Mouse (Mus musculus) common myeloid progenitor, adult 5-6 weeks (primary cell): Measurements from ENCODE around the gene Ppm1n. TPM values are rescaled to one million over a fixed set of nuclear protein-coding genes. Genes with fewer than 3 reads are reported as not detected.

Source experiments
- ATAC-seq: replicated peaks from 2 replicates; pipeline ENCODE4 v1.8.0; 2016; ENCODE audit warnings: low read depth, mild to moderate bottlenecking, moderate TSS enrichment, inconsistent platforms; ENCODE audit not compliant: poor library complexity, severe bottlenecking
- total RNA-seq: library from RNA; stranded (forward); fragments of 200-1000, 187-1606 nt; gene quantifications from 2 replicates; pipeline ENCODE4 v1.2.3, GENCODE M21; 2017

The Ppm1n gene
- total RNA-seq, 1 experiment from 2014 or later = not detected

DNA sequence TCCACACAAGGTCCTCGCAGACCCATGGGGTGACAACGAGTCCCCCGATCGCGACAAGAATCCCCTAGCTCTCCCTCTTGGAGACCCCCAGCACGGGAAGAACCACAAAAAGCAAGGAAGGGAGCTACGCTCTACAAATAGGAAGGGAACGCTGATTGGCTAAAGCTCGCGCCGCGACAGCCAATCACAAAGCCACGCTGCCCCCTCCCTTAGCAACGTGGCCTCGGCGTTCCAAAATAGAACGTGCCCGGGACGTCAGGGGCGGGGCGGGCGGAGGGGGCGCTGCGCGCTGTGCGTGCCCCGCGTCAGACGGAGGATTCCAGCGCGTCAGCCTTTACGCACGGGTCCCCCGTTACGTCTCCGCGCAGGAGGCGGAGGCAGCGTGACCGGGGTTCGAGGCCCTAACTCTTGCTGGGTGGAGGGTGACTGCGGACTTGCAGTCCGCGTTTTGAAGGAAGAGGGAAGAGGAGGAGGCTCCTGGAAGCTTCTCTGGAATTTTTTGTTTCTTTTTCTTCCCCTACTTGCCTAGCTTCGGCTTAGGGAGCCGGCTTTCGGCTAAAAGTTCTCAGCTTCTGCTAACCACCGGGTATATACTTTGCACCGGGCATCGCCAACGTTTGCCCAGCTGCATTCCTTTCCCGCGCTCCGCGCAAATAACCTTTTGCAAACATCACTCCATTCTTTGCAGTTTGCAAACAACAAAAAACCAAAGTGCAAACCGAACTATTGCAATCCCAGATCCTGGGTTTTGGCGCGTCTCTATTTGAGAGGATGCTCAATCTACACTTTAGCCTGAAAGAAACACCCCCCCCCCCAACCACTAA lies 28.8 kb upstream of the Ppm1n start:
- ATAC-seq = peak; percentile 40

DNA sequence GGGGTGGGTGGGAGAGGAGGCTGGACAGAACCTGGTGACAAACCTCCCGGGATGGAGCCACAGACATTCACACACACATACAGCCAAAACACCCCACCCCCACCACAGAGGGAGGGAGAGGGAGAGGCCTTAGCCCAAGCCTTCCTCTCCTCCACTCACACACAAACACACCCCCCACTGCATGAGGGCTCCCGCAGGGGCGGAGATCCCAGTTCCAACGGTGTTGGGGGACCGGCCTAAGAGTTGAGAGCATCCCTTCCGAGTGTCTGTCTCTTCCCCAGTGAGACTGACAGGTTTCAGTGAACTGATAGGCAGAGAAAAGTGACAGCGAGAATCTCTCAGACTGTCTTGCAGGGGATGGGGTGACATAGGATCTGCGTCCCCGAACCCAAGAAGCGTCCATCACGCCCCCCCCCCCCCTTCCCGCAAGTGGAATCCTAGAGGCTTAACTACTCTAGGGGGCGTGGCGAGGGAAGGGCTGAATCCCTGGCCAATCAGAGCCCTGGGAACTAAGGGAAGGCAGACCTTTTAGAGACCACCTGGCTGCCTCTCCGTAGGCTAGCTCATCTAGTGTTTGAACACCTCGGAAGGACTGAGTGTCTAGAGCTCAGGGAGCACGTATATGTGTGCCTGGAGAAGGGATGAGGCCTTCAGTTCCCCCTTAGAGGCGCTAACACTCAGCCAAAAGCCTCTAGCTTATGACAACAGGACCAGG lies 28.0 kb upstream of the Ppm1n start:
- ATAC-seq = peak; percentile 16

DNA sequence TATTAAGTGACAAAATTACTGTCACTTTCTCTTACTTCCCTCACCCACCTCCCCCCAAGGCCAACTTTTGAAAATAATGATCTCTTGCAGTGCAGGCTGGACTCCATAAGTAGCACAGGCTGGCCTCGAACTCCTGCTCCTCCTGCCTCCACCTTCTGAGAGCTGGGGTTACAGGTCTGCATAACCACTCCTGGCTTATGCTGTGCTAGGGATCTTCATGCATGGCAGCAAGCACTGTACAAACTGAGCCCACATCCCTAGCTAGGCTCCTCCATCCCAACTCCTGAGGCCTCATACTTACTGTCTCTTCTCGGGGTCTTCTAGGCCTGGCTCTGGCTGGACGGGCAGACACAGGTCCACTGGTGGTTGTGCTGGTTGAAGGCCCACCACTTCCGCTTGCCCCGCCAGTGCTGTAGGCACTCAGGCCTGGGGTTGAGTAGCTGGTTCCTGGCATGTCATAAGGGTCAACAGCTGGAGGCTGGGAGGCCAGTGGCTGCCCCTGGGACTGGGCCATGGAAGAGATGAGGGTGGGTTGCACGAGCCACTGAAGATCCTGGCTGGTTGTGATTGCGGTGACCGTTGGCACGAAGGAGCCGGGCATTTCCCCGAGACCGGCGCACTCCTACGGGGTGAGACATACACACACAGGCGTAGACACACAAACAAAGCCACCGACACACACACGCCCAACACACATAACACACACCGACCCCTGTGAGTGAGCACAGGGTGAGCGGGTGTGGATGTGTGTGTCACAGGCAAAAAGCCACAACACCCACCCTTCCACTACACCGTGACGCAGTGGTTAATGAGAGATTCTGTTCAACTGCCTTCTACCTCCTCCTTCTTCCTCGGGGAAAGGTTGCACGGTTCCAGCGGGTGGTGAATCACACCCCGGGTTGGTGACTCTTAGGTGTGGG lies 27.2 kb upstream of the Ppm1n start:
- no peak for ATAC-seq

DNA sequence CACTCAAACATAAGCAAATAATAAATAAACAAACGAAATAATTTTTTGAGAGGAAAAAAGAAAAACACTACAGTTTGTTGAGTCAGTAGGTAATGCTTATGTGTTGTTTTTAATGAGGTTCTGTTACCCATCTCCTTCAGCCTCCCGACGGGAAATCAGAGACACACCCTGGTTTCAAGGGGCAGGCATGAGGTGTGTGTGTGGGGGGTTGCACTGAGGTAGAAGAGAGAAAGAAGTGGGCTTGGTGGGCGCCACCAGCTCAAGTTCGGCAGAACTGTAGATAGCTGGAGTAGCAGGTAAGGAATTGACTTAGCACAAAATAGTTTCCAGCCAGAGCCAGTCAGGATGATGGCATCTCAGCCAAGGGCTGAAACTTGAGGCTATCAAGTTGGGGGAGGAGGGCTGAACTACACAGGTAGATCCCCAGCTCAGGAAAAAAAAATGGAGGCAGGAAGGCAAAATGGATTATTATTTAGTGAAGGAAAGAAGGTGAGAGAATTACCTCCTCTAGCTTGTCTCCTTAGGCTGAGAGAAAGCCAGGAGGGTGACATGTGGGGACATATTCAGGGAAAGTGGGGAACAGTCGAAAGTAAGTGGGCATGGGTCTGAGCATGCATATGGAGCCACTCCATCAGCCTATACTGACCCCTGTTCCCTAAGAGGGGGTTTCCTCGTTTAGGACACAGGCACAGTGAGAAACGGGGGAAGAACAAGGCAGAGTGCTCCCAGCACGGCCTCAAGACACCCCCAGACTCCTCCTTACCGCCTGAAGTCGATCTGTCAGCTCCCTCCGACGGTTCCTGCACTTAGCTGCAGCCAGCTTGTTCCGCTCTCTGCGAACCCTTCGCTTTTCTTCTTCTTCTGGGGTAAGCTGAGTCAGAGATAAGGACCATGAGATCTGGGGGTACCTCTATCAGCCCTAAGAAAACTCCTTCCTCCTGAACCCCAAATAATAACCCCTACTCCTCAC lies 26.2 kb upstream of the Ppm1n start:
- no peak for ATAC-seq

DNA sequence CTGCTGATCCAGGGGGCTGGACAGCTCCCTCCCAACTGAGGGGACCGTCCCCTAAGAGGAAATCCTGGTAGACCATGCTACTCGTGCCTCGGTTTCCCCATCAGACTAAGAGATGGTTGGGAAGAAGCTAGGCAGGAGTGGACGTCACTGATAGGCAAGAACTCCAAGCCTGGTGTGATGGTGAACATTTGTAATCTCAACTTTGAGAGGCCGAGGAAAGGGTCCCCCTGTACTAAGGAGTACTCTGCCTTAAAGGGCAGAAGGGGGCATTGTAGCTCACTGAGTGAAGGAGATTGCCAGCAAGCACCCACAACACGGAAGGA lies 25.5 kb upstream of the Ppm1n start:
- ATAC-seq = no peak

DNA sequence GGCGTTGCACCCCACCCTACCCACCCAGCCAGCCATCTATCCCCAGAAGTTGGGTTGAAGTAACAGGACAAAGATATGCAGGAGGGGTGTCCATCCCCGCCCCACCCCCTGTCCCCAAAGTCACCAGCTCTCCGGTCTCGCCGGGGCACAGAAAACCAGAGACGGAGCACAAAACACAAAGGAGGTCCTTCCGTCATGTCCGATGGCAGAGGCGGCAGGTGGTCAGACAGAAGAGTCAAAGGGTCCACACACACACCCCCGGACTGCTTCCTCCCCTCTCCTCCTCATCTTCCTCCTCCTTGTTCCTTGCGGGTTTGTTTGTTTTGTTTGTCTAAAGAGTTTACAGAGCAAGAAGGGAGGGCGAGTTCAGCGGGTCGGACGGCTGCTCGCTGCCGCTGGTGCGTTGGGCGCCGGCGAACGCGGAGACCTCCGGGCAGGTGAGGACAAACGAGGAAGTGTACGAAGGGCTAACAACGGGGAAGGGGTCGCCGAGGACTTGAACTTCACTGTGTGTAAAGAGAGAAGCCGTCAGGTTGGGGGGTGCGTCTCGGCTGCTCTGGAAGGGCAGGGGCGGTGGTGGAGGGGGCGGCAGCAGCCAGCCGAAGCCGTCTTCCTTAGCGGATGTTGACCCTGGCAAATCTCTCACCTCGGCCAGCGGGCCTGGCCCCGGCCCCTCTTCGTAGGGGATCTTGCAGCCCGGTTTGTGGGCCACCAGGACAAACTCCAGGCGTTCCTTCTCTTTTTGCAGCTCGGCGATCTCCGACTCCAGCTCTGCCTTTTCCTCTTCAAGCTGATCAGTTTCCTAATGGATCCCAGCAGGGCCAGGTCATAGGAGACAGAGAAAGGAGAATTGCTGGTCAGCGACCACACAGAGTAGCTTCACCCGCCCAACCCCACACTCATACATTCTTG lies 24.9 kb upstream of the Ppm1n start:
- no peak for ATAC-seq

DNA sequence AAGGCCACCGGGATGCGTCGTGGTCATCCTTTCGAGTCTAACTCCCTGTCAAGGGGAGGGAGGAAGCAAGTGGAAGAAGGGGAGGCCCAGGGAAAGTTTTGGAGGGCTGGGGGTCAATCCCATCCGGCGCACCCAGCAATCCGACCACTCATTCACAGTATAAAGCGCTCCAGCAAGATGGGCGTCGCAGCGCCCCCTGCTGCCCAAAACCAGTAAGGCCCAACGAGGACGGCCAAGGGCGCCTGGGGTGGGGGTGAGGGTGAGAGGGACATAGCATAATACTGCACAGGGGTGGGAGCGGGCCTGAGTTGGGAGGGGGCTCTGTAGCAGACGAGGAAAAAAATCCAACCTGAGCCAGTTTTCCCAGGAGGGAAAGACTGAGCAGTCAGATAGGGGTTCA lies 23.9 kb upstream of the Ppm1n start:
- no peak for ATAC-seq

DNA sequence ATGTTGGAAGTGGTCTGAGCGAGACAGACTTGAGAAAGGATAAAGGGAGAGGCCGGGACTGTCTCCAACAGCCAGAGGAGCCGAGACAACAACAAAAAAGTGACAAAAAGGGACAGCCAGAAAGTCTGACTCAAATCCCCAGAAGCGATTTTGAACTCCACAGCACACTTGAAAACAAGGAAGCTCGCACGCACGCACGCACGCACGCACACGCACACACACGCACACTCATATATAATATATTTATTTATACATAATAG lies 23.1 kb upstream of the Ppm1n start:
- ATAC-seq = no peak

DNA sequence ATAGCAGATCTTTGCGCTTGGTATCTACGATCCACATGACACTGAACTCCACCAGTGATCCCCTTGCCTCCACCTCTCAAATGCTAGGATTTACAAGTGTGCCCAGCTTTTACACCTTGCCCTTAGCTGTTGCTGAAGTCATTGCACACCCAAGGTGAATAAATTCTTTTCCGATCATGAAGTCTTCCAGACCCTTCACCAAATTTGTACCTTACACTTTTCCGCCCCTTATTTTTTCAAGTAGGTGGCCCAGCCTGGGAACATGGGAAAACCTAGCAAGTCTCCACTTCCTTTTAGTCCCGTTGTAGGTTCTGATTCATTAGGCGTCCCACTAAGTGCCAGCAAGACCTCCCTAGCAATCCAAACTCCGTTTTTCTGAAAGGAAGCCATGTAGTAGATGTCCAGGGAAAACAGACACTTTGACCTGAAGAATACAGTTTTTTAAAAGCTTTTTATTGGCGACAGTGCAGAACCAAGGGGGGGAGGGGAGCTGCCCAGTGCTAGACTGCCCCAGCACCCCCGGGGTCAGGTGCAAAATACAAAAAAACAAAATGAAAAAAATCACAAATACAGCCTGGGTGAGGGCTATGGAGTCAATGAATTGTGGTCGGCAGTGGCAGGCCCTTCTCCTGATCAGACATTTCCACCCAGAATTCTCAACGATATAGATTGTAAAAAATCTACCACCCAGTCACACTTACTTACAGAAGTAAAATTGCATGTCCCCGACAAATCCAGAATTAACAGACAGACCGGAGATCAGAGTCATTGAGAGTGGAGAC lies 22.6 kb upstream of the Ppm1n start:
- ATAC-seq = no peak

DNA sequence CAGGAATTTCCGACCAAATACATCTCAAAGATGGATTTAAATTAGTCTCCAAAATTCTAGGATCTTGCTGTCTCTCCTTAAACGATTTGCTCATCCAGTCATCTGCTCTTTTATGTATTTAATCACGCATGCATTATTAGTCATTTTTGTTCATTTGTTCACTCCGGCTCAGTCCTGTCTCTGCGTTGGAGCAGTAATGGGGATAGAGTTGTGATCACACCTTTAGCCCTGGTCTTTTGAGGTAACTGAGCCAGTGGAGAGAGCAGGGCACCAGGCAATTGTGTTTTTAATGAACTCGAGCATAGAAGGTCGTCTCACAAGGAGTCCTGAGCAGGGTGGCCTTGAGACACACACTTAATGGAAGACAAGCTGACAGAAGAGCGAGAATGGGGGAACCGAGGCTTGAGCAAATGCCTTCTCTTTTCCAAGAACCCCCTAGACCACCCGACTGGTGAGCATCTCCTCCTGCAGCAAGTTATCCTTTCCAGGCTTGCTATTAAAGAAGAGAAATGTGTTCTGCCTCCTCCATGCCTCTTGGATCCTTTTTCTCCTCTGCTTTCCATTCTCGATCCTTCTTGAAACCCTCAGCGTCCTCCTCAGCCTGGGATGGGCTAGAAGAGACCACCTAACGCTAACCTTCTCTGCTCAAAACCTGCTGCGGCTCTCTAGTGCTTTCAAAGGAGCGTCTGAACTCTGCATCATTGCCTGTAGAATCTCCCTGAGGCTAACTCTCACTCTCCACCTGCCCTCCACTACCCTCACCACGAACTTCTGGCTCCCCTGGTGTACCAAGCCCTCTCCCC lies 21.8 kb upstream of the Ppm1n start:
- peak; percentile 3; the same call in 1 of the 2 replicates for ATAC-seq

DNA sequence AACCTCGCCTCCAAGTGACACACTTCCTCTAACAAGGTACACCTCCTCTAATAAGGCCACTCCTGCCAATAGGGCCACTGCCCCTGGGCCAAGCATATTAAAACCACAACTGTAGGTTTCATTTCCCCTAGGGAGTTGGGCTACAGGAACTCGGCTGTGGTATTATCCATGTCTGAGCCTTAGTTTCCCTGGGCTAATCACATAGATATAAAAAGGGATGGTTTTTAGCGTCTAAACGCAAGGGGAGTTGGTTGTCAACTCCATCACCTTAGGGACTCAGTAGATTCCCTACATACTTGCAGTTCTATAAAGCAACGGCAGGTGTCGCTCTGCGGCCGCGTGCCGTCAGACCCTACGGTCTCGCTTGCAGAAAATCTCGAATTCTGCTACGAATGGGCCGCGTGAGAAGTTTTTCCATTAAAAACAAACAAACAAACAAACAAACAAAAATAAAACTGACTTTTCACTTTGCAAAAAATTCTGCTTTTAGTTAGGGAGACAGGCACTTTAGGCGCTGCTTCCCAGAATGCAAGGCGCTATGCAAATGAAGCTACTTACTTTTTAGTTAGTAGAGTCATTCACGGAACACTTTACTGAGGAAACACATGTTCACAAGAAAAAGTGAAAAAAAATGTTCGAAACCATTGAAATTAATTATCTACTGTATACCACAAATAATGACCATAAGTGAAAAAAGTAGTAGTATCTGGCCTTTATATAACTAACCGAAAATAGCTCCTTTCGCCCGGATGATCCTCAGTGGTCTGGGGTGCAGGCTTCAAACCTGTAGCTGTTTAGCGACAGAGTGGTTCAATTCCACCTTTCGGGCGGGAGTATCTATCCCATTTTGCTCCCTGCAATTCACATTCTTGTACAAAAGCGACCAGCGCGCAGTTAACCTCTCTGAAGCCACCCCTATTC lies 20.9 kb upstream of the Ppm1n start:
- ATAC-seq = peak; percentile 39

DNA sequence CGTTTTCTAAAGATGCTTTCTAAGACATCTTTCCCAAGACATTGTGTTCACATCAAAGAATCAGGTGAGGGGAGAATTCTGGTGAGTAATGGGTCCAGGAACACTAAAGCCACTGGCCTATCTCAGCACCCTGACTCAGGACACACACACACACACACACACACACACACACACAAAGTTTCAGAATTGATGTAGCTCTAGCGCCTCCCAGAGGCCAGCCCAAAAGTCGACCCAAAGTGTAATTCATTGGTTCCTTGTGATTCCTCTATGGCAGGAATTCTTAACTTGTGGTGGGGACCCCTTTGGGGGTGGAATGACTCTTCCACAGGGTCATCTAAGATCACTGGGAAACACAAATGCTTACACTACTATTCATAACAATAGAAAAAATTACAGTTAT lies 19.3 kb upstream of the Ppm1n start:
- no peak for ATAC-seq

DNA sequence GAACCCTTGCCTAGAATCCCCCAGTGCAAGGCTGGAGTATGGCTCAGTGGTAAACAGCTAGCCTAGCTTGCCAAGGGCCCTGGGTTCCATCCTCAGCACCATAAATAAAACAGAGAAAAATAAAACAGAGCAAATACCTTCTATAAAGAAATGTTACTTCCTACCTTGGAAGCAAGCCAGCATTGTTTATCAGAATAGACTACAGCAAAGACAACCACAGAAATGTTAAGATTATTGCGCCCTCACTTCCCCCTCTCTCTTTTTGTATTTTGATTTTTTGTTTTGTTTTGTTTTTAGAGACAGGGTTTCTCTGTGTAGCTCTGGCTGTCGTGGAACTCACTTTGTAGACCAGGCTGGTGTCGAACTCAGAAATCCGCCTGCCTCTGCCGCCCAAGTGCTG lies 17.9 kb upstream of the Ppm1n start:
- no peak for ATAC-seq

DNA sequence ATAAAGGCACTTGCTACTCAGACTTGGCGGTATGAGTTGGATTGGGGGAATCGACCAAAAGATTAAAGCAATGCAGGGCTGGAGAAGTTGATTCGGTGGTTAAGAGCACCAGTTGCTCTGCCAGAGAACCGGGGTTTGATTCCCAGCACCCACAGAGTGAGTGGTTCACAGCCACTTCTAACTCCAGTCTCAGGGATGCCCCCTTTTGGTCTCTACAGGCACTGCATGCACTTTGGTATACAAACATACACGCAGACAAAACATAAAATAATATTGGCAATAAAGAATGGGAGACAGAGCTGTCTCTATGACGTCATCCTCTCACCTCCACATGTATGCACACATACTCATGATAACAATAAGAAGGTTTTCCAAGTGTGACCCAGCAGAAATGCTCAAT lies 17.2 kb upstream of the Ppm1n start:
- ATAC-seq = no peak

DNA sequence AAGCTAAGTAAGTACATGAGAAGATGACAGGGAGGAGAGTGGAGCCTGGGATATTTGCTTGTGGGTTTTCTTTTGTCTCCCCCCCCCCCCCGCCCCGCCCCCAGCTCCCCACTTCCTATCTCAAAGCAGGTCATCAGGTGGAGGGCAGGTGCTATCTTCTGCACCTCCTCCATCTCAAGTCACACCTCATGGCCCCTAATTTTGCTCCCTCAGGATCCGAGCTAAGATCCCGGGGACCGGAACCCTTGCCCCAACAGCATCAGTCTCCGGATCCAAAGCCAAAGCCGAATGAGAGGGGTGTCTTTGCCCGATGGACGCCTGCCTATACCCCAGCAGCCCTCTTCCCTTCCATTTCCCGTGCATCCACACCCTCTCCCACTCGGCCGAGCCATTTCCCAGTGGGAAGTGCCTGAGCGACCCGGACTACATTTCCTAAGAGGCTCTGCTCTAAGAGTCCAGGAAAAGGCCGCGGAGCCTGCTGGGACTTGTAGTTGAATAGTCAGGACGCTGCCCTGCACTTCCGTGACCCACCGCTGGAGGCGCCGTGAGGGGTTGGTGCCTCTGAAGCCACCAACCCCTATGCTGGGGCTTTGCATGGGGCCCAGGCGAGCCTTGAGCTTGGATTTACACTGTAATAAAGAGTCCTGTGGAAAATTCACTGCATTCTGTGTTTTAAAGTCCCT lies 15.8 kb upstream of the Ppm1n start:
- ATAC-seq = peak; percentile 88
